Mouse (Mus musculus) lung, embryonic 14.5 days (tissue): Measurements from ENCODE around the gene Il27ra. TPM values are rescaled to one million over a fixed set of nuclear protein-coding genes. Genes with fewer than 3 reads are reported as not detected.
A peak's percentile ranks its signal among the peaks of the same experiment; 100 is the strongest.
"Not testable (repeated sequence)": the region's sequence is repeated elsewhere in the genome, so short reads cannot be mapped to it uniquely, and the experiment has no call there.

ENCODE experiments used
- ATAC-seq: fragments of 200-750 bp; cut with Nextera tagmentation; 2 replicates; pipeline ENCODE4 v1.8.0; 2017; ENCODE audit warnings: mild to moderate bottlenecking, moderate TSS enrichment, moderate library complexity; ENCODE audit not compliant: insufficient read depth
- DNase-seq: peaks from one replicate; pipeline ENCODE4 v3.0.0-alpha.2; 2015
- H3K27ac ChIP-seq: fragments of 300-500 bp; sonication (generic); 2 replicates; pipeline ENCODE4 v1.5.1; 2014; ENCODE audit warnings: low read depth, mild to moderate bottlenecking, moderate library complexity
- H3K27me3 ChIP-seq: fragments of 300-500 bp; sonication (generic); 2 replicates; pipeline ENCODE4 v1.6.1; 2014; ENCODE audit warnings: low read length, control low read depth; ENCODE audit not compliant: insufficient read depth
- H3K36me3 ChIP-seq: fragments of 300-500 bp; sonication (generic); 2 replicates; pipeline ENCODE4 v1.6.1; 2014; ENCODE audit warnings: control low read depth; ENCODE audit not compliant: insufficient read depth
- H3K4me1 ChIP-seq: fragments of 300-500 bp; sonication (generic); 2 replicates; pipeline ENCODE4 v1.6.1; 2014; ENCODE audit warnings: antibody characterized with exemption, control low read depth; ENCODE audit not compliant: insufficient read depth
- H3K4me2 ChIP-seq: fragments of 300-500 bp; sonication (generic); 2 replicates; pipeline ENCODE4 v1.6.1; 2014; ENCODE audit warnings: mild to moderate bottlenecking
- H3K4me3 ChIP-seq: fragments of 300-500 bp; sonication (generic); 2 replicates; pipeline ENCODE4 v1.5.1; 2014; ENCODE audit warnings: low read depth, low read length
- H3K9ac ChIP-seq: fragments of 300-500 bp; sonication (generic); 2 replicates; pipeline ENCODE4 v1.6.1; 2014
- H3K9me3 ChIP-seq: fragments of 300-500 bp; sonication (generic); 2 replicates; pipeline ENCODE4 v1.6.1; 2016; ENCODE audit warnings: low read depth, low read length, control low read depth
- CTCF ChIP-seq: IDR thresholded peaks from 2 replicates; pipeline ENCODE4 v1.5.1; 2016; ENCODE audit warnings: antibody characterized with exemption, low read depth
- WGBS: fragments of 180-500 bp; shearing (Covaris S2); extraction: QIAGEN DNeasy Blood & Tissue Kit; methylation state at CpG from one replicate; pipeline ENCODE4 v1.1.7; 2014; 5-methylcytosine and 5-hydroxymethylcytosine counted together
- polyA plus RNA-seq: library from polyadenylated mRNA; unstranded; fragments of >200 nt; fragmentation: Nextera tagmentation; extraction: Ambion mirVana; gene quantifications from 2 replicates; pipeline ENCODE4 v1.2.1, GENCODE M21; 2014

The Il27ra gene
- polyA plus RNA-seq, 1 experiment from 2014 or later, result 1.1 TPM

GRCm38 (mm10) chr8:83996567-83997505, 45.6 kb downstream of the Il27ra start:
- Histone ChIP-seq H3K9me3 (no peaks in the 10 kb centered on the region), H3K4me2 (peak overlapping the region; percentile 89), H3K27ac (peak overlapping the region; percentile 98), H3K4me1 (peaks cover 6% of the 10 kb centered on the region), H3K36me3 (peaks cover 59% of the 10 kb centered on the region), H3K27me3 (0 out of 2 replicates have a peak, but pooled peaks cover 3% of the 10 kb centered on the region), H3K4me3 (peak overlapping the region; percentile 81), H3K9ac (peak overlapping the region; percentile 80)
- DNase-seq (peak; percentile 89), ATAC-seq (peak; percentile 81)
- TF ChIP-seq CTCF, result no peak
- under 1% methylated on average over 57 of the region's 103 CpGs for WGBS

GRCm38 (mm10) chr8:83995973-83996372, 46.4 kb downstream of the Il27ra start:
- 17% methylated on average over 12 of the region's 12 CpGs for WGBS
- Histone ChIP-seq H3K36me3 (peaks cover 60% of the 10 kb centered on the region), H3K9me3 (no peaks in the 10 kb centered on the region), H3K4me3 (peak overlapping the region; percentile 81), H3K4me1 (peaks cover 6% of the 10 kb centered on the region), H3K27me3 (0 out of 2 replicates have a peak, but pooled peaks cover 3% of the 10 kb centered on the region), H3K4me2 (peak overlapping the region; percentile 89), H3K9ac (peak overlapping the region; percentile 80; the same call in 1 of the 2 replicates), H3K27ac (peak overlapping the region; percentile 98; the same call in 1 of the 2 replicates)
- DNase-seq (peak; percentile 26), ATAC-seq (peak; percentile 5; the same call in 1 of the 2 replicates)
- TF ChIP-seq CTCF, result no peak

GRCm38 (mm10) chr8:83994030-83994429, 48.4 kb downstream of the Il27ra start:
- Histone ChIP-seq H3K9me3 (no peaks in the 10 kb centered on the region), H3K27me3 (no peaks in the 10 kb centered on the region), H3K4me1 (peaks cover 2% of the 10 kb centered on the region), H3K9ac (no peak overlapping the region), H3K4me3 (no peak overlapping the region), H3K4me2 (no peak overlapping the region), H3K36me3 (peaks cover 59% of the 10 kb centered on the region), H3K27ac (no peak overlapping the region)
- TF ChIP-seq CTCF, result no peak
- ATAC-seq (no peak), DNase-seq (no peak)
- 77% methylated on average over 3 of the region's 3 CpGs for WGBS

GRCm38 (mm10) chr8:83992488-83992887, 49.9 kb downstream of the Il27ra start:
- Histone ChIP-seq H3K4me3 (no peak overlapping the region), H3K4me1 (no peaks in the 10 kb centered on the region; the same call in 1 of the 2 replicates), H3K27ac (no peak overlapping the region), H3K4me2 (no peak overlapping the region), H3K27me3 (no peaks in the 10 kb centered on the region), H3K9ac (no peak overlapping the region), H3K36me3 (peaks cover 73% of the 10 kb centered on the region), H3K9me3 (no peaks in the 10 kb centered on the region)
- no peak for TF ChIP-seq CTCF
- DNase-seq, result no peak
- WGBS, result 84% methylated on average over 2 of the region's 2 CpGs
- ATAC-seq, result no peak

GRCm38 (mm10) chr8:83990170-83990569, 52.2 kb downstream of the Il27ra start:
- TF ChIP-seq CTCF, result no peak
- no peak overlapping the region for H3K27ac ChIP-seq
- peaks cover 92% of the 10 kb centered on the region for H3K36me3 ChIP-seq
- no peaks in the 10 kb centered on the region for H3K9me3 ChIP-seq
- H3K4me1 ChIP-seq, result no peaks in the 10 kb centered on the region
- 92% methylated on average over 14 of the region's 14 CpGs for whole genome bisulfite sequencing
- no peak overlapping the region for H3K4me3 ChIP-seq
- H3K9ac ChIP-seq, result no peak overlapping the region
- DNase-seq (no peak), ATAC-seq (no peak)
- H3K4me2 ChIP-seq, result no peak overlapping the region
- no peaks in the 10 kb centered on the region for H3K27me3 ChIP-seq

GRCm38 (mm10) chr8:83989243-83989642, 53.1 kb downstream of the Il27ra start:
- ATAC-seq (no peak), DNase-seq (no peak)
- no peak overlapping the region for H3K27ac ChIP-seq
- H3K4me3 ChIP-seq, result no peak overlapping the region
- H3K9ac ChIP-seq, result no peak overlapping the region
- H3K27me3 ChIP-seq, result no peaks in the 10 kb centered on the region
- WGBS, result 83% methylated on average over 7 of the region's 7 CpGs
- H3K9me3 ChIP-seq, result no peaks in the 10 kb centered on the region
- no peak overlapping the region for H3K4me2 ChIP-seq
- H3K4me1 ChIP-seq, result no peaks in the 10 kb centered on the region
- peaks cover 92% of the 10 kb centered on the region for H3K36me3 ChIP-seq
- no peak for TF ChIP-seq CTCF

- H3K9me3 ChIP-seq, DNase-seq: not testable (repeated sequence)
Measured at GRCm38 (mm10) chr8:83983222-83983621, 59.2 kb downstream of the Il27ra start.

More at GRCm38 (mm10) chr8:83983222-83983621, 59.2 kb downstream of the Il27ra start:
- not testable (repeated sequence) for H3K4me3 ChIP-seq, H3K9ac ChIP-seq, H3K4me1 ChIP-seq, H3K27me3 ChIP-seq, ATAC-seq, H3K27ac ChIP-seq, H3K4me2 ChIP-seq
- TF ChIP-seq CTCF, result 0 out of 2 replicates have a peak, but pooled peaks have one; percentile 15
- WGBS, result 92% methylated on average over 2 of the region's 2 CpGs
- H3K36me3 ChIP-seq, result peaks cover 88% of the 10 kb centered on the region
